Mouse (Mus musculus): Measurements from ENCODE around the gene Oaf. TPM values are rescaled to one million over a fixed set of nuclear protein-coding genes. Genes with fewer than 3 reads are reported as not detected.

The Oaf gene
- polyA plus RNA-seq, 1 experiment from 2014 or later = 59.5 TPM

DNA sequence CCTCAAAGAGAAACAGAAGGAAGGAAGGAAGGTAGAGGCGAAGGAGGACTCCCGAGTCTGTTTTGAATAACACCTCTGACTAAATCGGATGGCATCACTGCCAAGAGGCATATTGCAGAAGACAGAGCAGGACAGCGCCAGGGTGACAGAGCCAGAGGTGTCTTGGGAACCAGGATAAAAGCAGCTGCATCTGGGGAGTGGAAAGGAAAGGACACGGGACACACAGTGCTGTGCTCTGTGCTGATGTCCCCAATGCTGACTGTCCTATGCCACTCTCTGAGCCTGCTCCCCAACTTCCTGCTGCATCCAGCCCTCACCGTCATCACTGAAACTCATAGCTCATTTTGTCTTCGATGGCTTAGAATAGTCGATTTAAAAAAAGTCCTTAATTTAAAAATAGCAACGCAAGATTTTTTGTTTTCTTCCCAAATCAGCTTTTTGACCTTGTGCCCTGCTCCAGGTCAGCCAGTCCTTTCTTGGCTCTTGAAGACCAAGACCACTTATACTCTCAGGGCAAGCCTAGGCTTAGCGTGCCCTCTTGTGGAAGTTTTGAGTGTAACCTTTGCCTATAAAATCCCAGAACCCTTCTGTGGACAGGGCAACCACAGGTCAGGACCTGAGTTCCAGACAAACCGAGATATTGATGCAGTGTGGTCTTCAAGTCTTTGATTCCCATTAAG, 28.8 kb downstream of the Oaf start:
- Histone ChIP-seq H3K4me3 (replicated peaks) (no peak overlapping the region), H3K9me3 (replicated peaks) (no peaks in the 10 kb centered on the region), H3K4me1 (peaks cover 17% of the 10 kb centered on the region), H3K36me3 (no peaks in the 10 kb centered on the region), H3K27ac (peak overlapping the region; percentile 79), H3K27me3 (peaks cover 14% of the 10 kb centered on the region), H3K4me2 (peak overlapping the region; percentile 37), H3K9ac (no peak overlapping the region)
- peak; percentile 73; the same call in 1 of the 2 replicates for ATAC-seq (replicated peaks; ENCODE audit: low FRiP score)
- 20% methylated on average over 11 of the region's 11 CpGs for WGBS

DNA sequence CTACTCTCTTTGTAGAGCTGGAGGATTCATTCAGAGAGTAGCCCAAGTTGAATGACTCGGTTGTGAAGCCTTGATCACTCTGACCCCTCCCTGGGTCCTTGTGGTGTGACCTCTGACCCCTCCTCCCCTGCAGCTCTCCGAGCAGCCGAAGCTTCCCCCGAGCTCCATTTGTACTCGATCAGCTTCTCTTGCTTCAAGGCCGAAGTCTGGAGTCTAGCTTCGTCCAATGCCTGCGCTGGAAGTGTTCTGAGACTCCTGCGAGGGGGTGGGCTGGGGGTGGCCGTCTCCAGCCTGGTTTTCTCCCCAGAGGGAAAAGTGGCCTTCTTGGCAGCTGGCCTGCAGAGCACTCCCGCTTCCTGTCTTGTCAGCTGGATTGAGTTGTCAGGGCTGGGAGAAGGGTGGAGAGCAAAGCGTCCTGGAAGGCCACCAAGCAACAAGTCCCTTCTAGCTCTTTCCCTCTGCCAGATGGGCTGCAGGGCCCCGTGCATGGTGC, 29.5 kb downstream of the Oaf start, which contains the start of gene Pou2f3:
Gene Pou2f3 (minus strand): TSS at position 180 of the 493 bp plus-strand sequence.
- Histone ChIP-seq H3K4me2 (peak within 1 kb of the TSS; percentile 37), H3K36me3 (no peaks in the 10 kb centered on the region), H3K9me3 (replicated peaks) (no peaks in the 10 kb centered on the region), H3K4me3 (replicated peaks) (no peak within 1 kb of the TSS), H3K4me1 (peaks cover 23% of the 10 kb centered on the region), H3K9ac (no peak within 1 kb of the TSS), H3K27ac (peak within 1 kb of the TSS; percentile 79), H3K27me3 (peaks cover 21% of the 10 kb centered on the region)
- WGBS = 8% methylated on average over 13 of the region's 13 CpGs
- ATAC-seq (replicated peaks; ENCODE audit: low FRiP score) = peak; percentile 74

- no peak for ATAC-seq (replicated peaks; ENCODE audit: low FRiP score)
- Histone ChIP-seq H3K36me3 (no peaks in the 10 kb centered on the region), H3K9ac (0 out of 2 replicates have a peak overlapping the region, but pooled peaks have one; percentile 23)
These were observed 33.7 kb downstream of the Oaf start for GRCm38 (mm10) chr9:43206022-43206390.

GRCm38 (mm10) chr9:43205343-43206021, 34.2 kb downstream of the Oaf start:
- WGBS = 1% methylated on average over 40 of the region's 41 CpGs
- H3K9ac ChIP-seq = peak overlapping the region; percentile 23; the same call in 1 of the 2 replicates
- H3K36me3 ChIP-seq = no peaks in the 10 kb centered on the region
- H3K4me1 ChIP-seq = peaks cover 25% of the 10 kb centered on the region
- peak overlapping the region; percentile 41 for H3K4me3 ChIP-seq (replicated peaks)
- peaks cover 66% of the 10 kb centered on the region for H3K27me3 ChIP-seq
- ATAC-seq (replicated peaks; ENCODE audit: low FRiP score) = peak; percentile 39; the same call in 1 of the 2 replicates
- no peak overlapping the region for H3K27ac ChIP-seq
- no peaks in the 10 kb centered on the region for H3K9me3 ChIP-seq (replicated peaks)
- peak overlapping the region; percentile 74 for H3K4me2 ChIP-seq

More at GRCm38 (mm10) chr9:43206022-43206390, 33.7 kb downstream of the Oaf start:
- Histone ChIP-seq H3K27ac (no peak overlapping the region), H3K4me3 (replicated peaks) (peak overlapping the region; percentile 41), H3K27me3 (peaks cover 61% of the 10 kb centered on the region), H3K4me1 (peaks cover 30% of the 10 kb centered on the region), H3K4me2 (peak overlapping the region; percentile 74), H3K9me3 (replicated peaks) (no peaks in the 10 kb centered on the region)
- WGBS = 2% methylated on average over 15 of the region's 15 CpGs

DNA sequence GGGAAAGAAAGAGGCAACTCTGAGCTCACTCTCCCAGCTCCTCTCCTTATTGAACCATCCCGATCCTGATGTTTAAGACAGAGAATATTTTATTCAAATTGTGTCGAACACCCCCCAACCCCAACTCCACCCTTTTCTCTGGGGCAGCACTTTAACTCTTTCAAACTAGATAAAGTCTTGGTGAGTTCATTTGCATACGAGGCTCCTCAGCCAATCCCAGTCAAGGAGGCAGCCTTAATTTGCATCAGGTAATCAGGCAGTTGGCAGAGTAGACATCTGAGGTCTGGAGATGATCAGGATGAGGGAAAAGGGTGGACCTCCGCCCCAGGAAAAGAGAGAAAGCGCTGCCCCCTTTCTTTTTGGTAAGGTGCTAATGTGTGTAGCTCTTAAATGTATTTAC, 39.5 kb downstream of the Oaf start:
- H3K27ac ChIP-seq = no peak overlapping the region
- H3K4me1 ChIP-seq = peaks cover 12% of the 10 kb centered on the region
- ATAC-seq (replicated peaks; ENCODE audit: low FRiP score) = no peak
- H3K9ac ChIP-seq = no peak overlapping the region
- peaks cover 57% of the 10 kb centered on the region for H3K27me3 ChIP-seq
- peak overlapping the region; percentile 38; the same call in 1 of the 2 replicates for H3K4me2 ChIP-seq
- 5% methylated on average over 5 of the region's 5 CpGs for WGBS
- H3K4me3 ChIP-seq (replicated peaks) = no peak overlapping the region
- H3K9me3 ChIP-seq (replicated peaks) = no peaks in the 10 kb centered on the region
- no peaks in the 10 kb centered on the region for H3K36me3 ChIP-seq

DNA sequence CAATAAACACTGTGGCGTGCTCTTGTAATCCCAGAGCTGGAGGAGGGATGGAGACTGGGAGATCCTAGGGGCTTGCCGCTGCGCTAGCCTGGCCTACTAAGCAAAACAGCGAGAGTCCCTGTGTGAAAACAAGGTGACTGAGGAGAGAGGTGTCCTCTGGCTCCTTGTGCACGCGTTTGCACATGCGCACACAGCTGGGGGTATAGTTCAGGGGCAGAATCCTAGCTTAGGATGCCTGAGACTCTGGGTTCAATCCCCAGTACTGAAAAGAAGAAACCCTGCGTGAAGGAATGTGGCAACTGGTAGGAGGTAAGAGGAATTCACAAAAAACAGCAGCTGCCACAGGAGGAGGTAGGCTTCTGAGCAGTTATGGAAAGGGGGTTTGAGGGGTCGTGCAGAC, 45.7 kb downstream of the Oaf start:
- no peak overlapping the region for H3K9ac ChIP-seq
- ATAC-seq (replicated peaks; ENCODE audit: low FRiP score) = no peak
- H3K4me3 ChIP-seq (replicated peaks) = no peak overlapping the region
- no peaks in the 10 kb centered on the region for H3K9me3 ChIP-seq (replicated peaks)
- no peaks in the 10 kb centered on the region for H3K36me3 ChIP-seq
- H3K27me3 ChIP-seq = peaks cover 7% of the 10 kb centered on the region
- H3K4me2 ChIP-seq = no peak overlapping the region
- 22% methylated on average over 9 of the region's 9 CpGs for WGBS
- H3K4me1 ChIP-seq = no peaks in the 10 kb centered on the region
- no peak overlapping the region for H3K27ac ChIP-seq

DNA sequence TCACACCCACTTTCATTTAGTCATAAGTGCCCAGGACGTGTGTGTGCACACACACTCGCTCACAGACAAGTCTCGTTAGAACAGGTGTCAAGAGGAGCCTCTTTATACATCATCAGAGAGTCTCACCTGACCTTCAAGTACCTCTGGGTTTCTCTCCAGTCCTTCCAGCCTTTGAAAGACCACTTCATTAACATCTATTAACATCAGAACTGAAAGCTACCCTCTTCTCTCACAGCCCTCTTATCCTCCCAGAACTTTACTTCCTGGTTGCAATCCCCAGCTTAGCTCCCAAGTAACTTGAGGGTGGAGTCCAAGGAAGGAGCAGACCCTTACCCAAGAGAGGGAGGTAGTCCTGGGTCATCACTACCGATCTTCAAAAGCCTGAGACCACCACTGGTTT, 48.1 kb downstream of the Oaf start:
- ATAC-seq (replicated peaks; ENCODE audit: low FRiP score) = no peak
- H3K27me3 ChIP-seq = peaks cover 7% of the 10 kb centered on the region
- H3K4me2 ChIP-seq = no peak overlapping the region
- H3K4me1 ChIP-seq = no peaks in the 10 kb centered on the region
- H3K9ac ChIP-seq = no peak overlapping the region
- no peaks in the 10 kb centered on the region for H3K36me3 ChIP-seq
- 51% methylated on average over 4 of the region's 4 CpGs for WGBS
- no peak overlapping the region for H3K4me3 ChIP-seq (replicated peaks)
- H3K27ac ChIP-seq = no peak overlapping the region
- no peaks in the 10 kb centered on the region for H3K9me3 ChIP-seq (replicated peaks)

GRCm38 (mm10) chr9:43189021-43189356, 50.7 kb downstream of the Oaf start:
- no peaks in the 10 kb centered on the region for H3K36me3 ChIP-seq
- H3K9ac ChIP-seq = no peak overlapping the region
- peaks cover 5% of the 10 kb centered on the region for H3K27me3 ChIP-seq
- no peak for ATAC-seq (replicated peaks; ENCODE audit: low FRiP score)
- no peak overlapping the region for H3K4me2 ChIP-seq
- 69% methylated on average over 3 of the region's 3 CpGs for WGBS
- no peak overlapping the region for H3K27ac ChIP-seq
- H3K9me3 ChIP-seq (replicated peaks) = no peaks in the 10 kb centered on the region
- H3K4me1 ChIP-seq = no peaks in the 10 kb centered on the region
- H3K4me3 ChIP-seq (replicated peaks) = no peak overlapping the region

DNA sequence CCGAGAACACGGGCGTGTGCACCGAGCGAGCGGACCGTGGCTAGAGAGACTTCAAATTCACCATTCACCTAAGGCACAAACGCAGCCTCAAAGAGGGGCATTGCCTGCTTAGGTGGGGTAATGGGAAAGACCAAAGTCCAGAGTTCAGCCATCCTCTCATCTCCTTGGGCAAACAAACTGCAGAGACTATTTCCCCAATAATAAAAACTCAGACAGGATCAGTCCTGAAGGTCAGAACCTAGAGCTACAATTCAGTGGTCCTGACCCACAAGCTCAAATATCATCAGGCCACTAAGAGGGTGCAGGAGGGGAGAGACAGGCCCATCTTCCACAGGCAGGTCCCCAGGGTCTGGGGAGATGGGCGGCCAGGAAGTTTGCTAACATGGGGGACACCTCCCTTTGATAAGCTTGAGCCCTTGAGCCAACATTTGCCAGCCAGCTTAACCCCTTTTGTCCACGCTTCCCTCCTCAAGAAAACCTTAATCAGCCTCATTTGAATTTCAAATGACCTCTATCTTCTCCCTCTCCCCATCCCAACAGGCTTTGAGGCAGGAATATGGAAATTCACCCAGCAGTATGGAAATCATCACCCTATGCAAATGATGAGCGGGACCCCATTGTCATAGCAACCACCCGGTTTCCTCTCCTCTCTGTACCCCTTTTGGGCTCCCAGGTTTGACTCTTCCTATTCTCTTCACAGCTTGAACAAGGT, 51.2 kb downstream of the Oaf start:
- H3K9me3 ChIP-seq (replicated peaks) = no peaks in the 10 kb centered on the region
- H3K27ac ChIP-seq = no peak overlapping the region
- 68% methylated on average over 12 of the region's 12 CpGs for WGBS
- no peaks in the 10 kb centered on the region for H3K36me3 ChIP-seq
- no peaks in the 10 kb centered on the region for H3K4me1 ChIP-seq
- H3K4me3 ChIP-seq (replicated peaks) = no peak overlapping the region
- H3K27me3 ChIP-seq = no peaks in the 10 kb centered on the region
- ATAC-seq (replicated peaks; ENCODE audit: low FRiP score) = no peak
- no peak overlapping the region for H3K4me2 ChIP-seq
- no peak overlapping the region for H3K9ac ChIP-seq

DNA sequence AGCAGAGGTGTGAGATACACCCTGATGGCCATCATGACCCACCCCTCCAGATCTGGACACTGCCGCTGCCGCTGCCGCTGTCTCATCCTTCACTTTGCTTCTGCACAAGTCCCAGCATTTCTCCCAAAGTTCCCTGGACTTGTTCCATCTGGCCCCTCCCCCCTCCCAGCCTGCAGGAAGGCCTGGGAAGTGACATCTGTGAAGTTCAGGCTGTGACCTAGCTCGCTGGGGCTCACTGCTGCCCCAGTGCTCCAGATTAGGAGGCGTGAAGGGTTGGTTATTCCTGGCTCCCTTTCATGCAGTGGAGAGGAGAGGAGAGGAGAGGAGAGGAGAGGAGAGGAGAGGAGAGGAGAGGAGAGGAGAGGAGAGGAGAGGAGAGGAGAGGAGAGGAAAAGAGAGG, 60.1 kb downstream of the Oaf start:
- Histone ChIP-seq H3K9ac (no peak overlapping the region), H3K27me3 (no peaks in the 10 kb centered on the region), H3K4me3 (replicated peaks) (no peak overlapping the region), H3K9me3 (replicated peaks) (no peaks in the 10 kb centered on the region), H3K27ac (no peak overlapping the region), H3K36me3 (no peaks in the 10 kb centered on the region), H3K4me1 (peaks cover 7% of the 10 kb centered on the region), H3K4me2 (no peak overlapping the region)
- 30% methylated on average over 5 of the region's 5 CpGs for WGBS
- no peak for ATAC-seq (replicated peaks; ENCODE audit: low FRiP score)

GRCm38 (mm10) chr9:43178172-43178571, 61.5 kb downstream of the Oaf start:
- Histone ChIP-seq H3K4me1 (peaks cover 7% of the 10 kb centered on the region), H3K4me2 (no peak overlapping the region), H3K4me3 (replicated peaks) (no peak overlapping the region), H3K27ac (no peak overlapping the region), H3K36me3 (no peaks in the 10 kb centered on the region), H3K9ac (no peak overlapping the region), H3K27me3 (no peaks in the 10 kb centered on the region), H3K9me3 (replicated peaks) (no peaks in the 10 kb centered on the region)
- WGBS = 61% methylated on average over 7 of the region's 7 CpGs
- no peak for ATAC-seq (replicated peaks; ENCODE audit: low FRiP score)

Data from kidney, embryonic 15.5 days (tissue).